Mouse (Mus musculus): ENCODE measurements around the gene St6galnac4. TPM values are rescaled to one million over a fixed set of nuclear protein-coding genes. Genes with fewer than 3 reads are reported as not detected.

The St6galnac4 gene
- polyA plus RNA-seq, 1 experiment from 2014 or later, result 40.6 TPM

DNA sequence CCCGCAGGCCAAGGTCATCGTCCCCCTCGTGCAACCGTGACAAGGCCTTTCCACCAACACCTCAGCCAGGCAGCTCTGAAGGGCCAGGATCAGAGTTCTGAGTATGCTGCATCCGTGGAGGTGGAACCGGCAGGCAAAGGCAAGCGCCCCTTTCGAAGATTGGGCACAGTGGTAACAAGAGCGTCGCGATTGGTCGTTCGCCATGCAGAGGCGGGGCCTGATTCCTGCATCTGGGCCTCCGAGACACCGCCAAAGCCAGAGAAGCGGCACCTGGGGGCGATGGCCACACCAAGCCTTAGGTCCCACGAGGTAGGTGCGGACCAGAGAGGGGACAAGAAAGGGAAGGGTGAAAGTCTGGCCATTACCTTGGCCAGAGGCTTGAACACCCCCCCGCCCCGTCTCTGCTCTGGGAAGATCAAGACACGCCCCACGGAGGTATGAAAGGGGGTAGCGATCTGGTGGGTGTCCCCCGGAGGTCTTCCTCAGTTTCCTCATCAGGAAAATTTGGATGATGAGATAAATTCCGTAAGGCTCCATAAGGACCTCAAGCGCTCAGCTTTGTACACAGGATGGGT lies 11.2 kb upstream of the St6galnac4 start, which contains the start of gene 9430097D07Rik:
Gene 9430097D07Rik (minus strand): TSS at position 99 of the 575 bp plus-strand sequence.
- peak within 1 kb of the TSS; percentile 37; the same call in 1 of the 2 replicates for H3K9ac ChIP-seq (ENCODE audit: low read length)
- 9% methylated on average over 28 of the region's 28 CpGs for WGBS
- peak within 1 kb of the TSS; percentile 37 for H3K4me3 ChIP-seq (ENCODE audit: low read length)
- peaks cover 7% of the 10 kb centered on the region; the same call in 1 of the 2 replicates for H3K36me3 ChIP-seq (ENCODE audit: control insufficient read depth, insufficient read depth)
- peaks cover 28% of the 10 kb centered on the region for H3K27me3 ChIP-seq (ENCODE audit: control insufficient read depth, insufficient read depth, low read length)
- H3K27ac ChIP-seq (ENCODE audit: low read length), result no peak within 1 kb of the TSS
- no peak; the same call in 1 of the 2 replicates for ATAC-seq (replicated peaks; ENCODE audit: extremely low read depth, insufficient read depth, low FRiP score)
- no peaks in the 10 kb centered on the region for H3K9me3 ChIP-seq (replicated peaks; ENCODE audit: control insufficient read depth, low read length)
- H3K4me2 ChIP-seq (ENCODE audit: low read depth, low read length), result peak within 1 kb of the TSS; percentile 62
- peaks cover 17% of the 10 kb centered on the region for H3K4me1 ChIP-seq (ENCODE audit: control insufficient read depth, insufficient read depth, low read length)

DNA sequence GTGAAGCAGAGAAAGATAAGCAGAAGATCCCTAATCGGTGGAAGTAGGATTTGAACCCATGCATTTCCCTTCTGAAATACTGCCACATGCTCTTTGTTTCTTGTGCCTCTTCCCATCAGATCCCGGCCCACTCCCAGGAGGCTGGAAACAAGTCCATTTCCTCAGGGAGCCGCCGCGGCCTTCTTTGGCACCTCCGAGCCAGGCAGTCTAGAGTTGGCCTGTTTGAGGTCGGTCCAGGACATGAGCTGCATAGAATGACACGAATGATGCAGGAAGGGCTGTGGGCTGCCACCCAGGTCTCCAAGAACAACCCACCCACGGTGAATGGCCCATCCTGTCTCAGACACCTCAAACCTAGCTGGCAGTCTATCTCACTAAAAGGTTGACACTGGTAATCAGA lies 10.4 kb upstream of the St6galnac4 start:
- H3K27me3 ChIP-seq (ENCODE audit: control insufficient read depth, insufficient read depth, low read length), result peaks cover 28% of the 10 kb centered on the region
- no peak overlapping the region for H3K27ac ChIP-seq (ENCODE audit: low read length)
- H3K4me1 ChIP-seq (ENCODE audit: control insufficient read depth, insufficient read depth, low read length), result peaks cover 12% of the 10 kb centered on the region
- no peak overlapping the region for H3K4me2 ChIP-seq (ENCODE audit: low read depth, low read length)
- WGBS, result 84% methylated on average over 9 of the region's 9 CpGs
- ATAC-seq (replicated peaks; ENCODE audit: extremely low read depth, insufficient read depth, low FRiP score), result no peak
- no peaks in the 10 kb centered on the region for H3K9me3 ChIP-seq (replicated peaks; ENCODE audit: control insufficient read depth, low read length)
- H3K36me3 ChIP-seq (ENCODE audit: control insufficient read depth, insufficient read depth), result peaks cover 7% of the 10 kb centered on the region; the same call in 1 of the 2 replicates
- H3K4me3 ChIP-seq (ENCODE audit: low read length), result no peak overlapping the region
- no peak overlapping the region for H3K9ac ChIP-seq (ENCODE audit: low read length)

DNA sequence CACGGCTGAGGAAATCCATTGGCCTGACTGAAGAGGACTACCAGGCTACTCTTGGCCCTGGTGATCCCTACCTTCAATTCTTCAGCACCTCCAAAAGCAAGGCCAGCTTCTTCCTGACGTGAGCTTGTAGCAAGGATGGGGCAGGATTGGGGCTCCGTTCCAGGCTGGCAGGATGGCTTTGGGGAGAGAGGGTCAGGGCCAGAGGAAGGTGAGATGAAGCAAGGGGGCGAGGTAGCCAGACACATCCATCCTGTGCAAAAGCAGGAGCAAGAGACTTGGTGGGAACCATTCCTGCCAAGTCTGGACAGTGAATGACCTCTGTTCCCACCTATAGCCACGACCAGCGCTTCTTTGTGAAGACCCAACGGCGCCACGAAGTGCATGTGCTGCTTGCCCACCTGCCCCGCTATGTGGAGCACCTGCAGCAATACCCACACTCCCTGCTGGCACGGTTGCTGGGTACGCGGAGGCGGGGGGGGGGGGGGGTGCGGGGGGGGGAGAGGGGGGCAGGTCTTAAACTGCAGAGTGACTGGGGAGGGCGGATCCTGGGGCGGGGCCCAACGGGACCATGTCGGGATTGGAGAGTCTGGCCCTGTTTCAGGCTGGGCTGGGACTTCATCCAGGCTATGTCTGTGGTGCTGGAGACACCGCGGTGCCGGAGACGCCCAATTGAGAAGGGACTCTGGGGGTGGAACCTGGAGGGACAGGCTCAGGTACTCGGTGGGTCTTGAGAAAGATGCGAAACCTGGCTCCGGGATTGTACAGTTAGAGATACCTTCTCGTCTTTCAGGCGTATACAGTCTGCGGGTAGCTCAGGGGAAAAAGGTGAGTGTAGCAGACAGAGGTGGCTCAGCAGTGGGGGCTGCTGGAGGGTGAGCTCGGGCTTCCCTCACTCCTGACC lies 8.5 kb upstream of the St6galnac4 start:
- H3K4me1 ChIP-seq (ENCODE audit: control insufficient read depth, insufficient read depth, low read length), result peaks cover 13% of the 10 kb centered on the region
- no peak overlapping the region for H3K4me3 ChIP-seq (ENCODE audit: low read length)
- peaks cover 28% of the 10 kb centered on the region for H3K27me3 ChIP-seq (ENCODE audit: control insufficient read depth, insufficient read depth, low read length)
- ATAC-seq (replicated peaks; ENCODE audit: extremely low read depth, insufficient read depth, low FRiP score), result no peak
- no peak overlapping the region for H3K4me2 ChIP-seq (ENCODE audit: low read depth, low read length)
- no peak overlapping the region for H3K27ac ChIP-seq (ENCODE audit: low read length)
- H3K36me3 ChIP-seq (ENCODE audit: control insufficient read depth, insufficient read depth), result peaks cover under 1% of the 10 kb centered on the region; the same call in 1 of the 2 replicates
- 40% methylated on average over 25 of the region's 30 CpGs for WGBS
- H3K9ac ChIP-seq (ENCODE audit: low read length), result no peak overlapping the region
- H3K9me3 ChIP-seq (replicated peaks; ENCODE audit: control insufficient read depth, low read length), result no peaks in the 10 kb centered on the region

DNA sequence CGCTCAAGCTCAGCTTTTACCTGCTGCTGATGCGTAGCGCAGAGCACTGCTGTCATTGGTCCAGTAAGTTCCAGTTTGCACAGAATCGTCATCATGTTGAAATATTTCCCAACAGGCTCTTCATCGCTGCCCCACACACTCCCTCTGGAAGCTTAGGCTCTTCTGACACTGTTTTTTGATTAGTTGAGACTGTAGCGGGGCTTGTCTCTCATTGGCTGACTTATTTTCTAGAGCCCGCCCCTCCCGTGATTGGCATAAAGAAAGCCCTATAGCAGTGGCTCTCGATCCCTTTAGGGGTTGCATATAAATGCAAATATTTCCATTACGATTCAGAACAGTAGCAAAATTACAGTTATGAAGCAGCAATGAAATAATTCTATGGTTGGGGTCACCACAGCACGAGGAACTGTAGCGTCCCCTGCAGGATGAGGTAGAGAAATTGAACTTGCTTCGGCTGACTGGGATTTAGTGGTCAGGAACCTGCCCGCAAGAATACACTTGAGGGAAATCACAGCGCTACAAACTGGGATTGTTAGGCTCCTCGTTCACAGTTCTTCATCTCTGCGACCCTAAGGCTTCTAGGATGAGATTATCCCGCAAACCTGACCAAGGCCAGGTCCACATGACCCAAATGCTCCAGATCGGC lies 5.3 kb upstream of the St6galnac4 start:
- Histone ChIP-seq H3K4me2 (ENCODE audit: low read depth, low read length) (peak overlapping the region; percentile 53), H3K4me1 (ENCODE audit: control insufficient read depth, insufficient read depth, low read length) (peaks cover 6% of the 10 kb centered on the region; the same call in 1 of the 2 replicates), H3K27me3 (ENCODE audit: control insufficient read depth, insufficient read depth, low read length) (peaks cover 20% of the 10 kb centered on the region), H3K36me3 (ENCODE audit: control insufficient read depth, insufficient read depth) (no peaks in the 10 kb centered on the region), H3K27ac (ENCODE audit: low read length) (no peak overlapping the region), H3K4me3 (ENCODE audit: low read length) (peak overlapping the region; percentile 37), H3K9ac (ENCODE audit: low read length) (no peak overlapping the region), H3K9me3 (replicated peaks; ENCODE audit: control insufficient read depth, low read length) (no peaks in the 10 kb centered on the region)
- WGBS, result 38% methylated on average over 19 of the region's 19 CpGs
- no peak for ATAC-seq (replicated peaks; ENCODE audit: extremely low read depth, insufficient read depth, low FRiP score)

DNA sequence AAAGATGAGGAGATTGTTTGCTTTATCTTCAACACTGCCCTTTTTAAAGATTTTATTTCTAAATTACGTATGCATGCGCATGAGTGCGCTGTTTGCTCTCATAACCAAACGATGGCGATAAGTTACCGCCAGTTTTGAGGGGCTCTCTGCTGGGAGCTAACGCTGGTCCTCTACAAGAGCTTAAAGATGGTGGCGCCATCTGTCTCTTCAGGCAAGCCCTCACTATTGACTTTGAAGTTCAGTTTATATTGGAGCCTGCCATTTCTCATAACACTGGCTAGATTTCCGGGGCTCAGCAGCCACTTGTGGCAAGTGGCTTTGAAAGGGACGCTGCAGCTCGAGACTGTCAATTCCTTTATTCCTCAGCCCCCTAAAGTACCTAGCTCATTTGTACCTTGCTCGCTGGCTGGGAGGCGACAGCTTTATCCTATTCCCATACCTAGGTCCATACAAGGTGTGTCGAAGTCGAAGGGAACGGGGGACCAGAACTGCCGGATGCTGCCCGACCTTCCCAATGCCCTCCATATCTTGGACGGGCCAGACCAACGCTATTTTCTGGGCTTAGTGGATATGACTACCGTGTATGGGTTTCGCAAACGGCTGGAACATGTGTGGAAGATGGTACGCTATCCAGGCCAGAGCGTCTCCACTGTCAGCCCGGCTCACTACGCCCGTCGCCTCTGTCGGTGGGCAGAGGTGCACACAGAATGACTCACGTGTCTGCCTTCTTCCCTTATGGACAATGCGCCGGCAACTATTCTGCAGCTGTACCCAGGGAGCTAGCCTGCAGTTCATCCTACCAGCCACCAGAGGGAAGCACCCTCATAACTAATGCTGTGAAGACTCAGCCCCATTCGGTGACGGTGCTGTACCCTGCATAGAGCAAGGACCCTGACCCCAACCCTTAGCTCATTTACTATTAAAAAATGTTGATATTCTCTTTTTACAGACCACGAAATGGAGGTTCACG lies 3.8 kb upstream of the St6galnac4 start:
- Histone ChIP-seq H3K36me3 (ENCODE audit: control insufficient read depth, insufficient read depth) (no peaks in the 10 kb centered on the region), H3K4me1 (ENCODE audit: control insufficient read depth, insufficient read depth, low read length) (peaks cover 6% of the 10 kb centered on the region; the same call in 1 of the 2 replicates), H3K9me3 (replicated peaks; ENCODE audit: control insufficient read depth, low read length) (no peaks in the 10 kb centered on the region), H3K4me3 (ENCODE audit: low read length) (peak overlapping the region; percentile 42), H3K27ac (ENCODE audit: low read length) (no peak overlapping the region), H3K4me2 (ENCODE audit: low read depth, low read length) (peak overlapping the region; percentile 67), H3K27me3 (ENCODE audit: control insufficient read depth, insufficient read depth, low read length) (peaks cover 14% of the 10 kb centered on the region), H3K9ac (ENCODE audit: low read length) (peak overlapping the region; percentile 59)
- peak; percentile 60 for ATAC-seq (replicated peaks; ENCODE audit: extremely low read depth, insufficient read depth, low FRiP score)
- 12% methylated on average over 37 of the region's 37 CpGs for WGBS

DNA sequence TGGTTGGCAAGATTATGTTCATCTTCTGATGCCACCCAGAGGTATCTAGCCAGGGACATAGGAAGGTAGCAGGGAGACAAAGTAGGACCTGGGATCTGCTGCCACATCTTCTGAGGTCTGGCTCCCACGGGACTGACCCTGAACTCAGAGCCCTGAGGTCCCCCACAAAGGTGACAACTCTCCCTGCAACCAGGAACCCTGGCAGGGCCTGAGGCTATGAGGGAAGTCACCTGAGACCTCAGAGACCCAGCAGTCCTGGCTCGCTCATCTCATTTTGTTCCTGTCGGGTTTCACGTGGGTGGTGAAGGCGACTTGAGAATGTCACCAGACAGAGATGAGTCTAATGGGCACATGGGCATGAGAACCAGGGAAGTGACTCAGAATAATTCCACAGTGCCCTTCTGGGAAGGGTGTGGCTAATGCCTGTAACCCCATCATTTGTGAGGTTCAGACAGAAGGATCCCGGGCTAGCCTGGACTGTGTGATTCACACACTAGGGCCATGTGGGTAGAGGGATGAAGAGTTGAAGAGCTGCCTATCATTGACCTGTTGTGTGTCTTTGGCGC lies 1.7 kb upstream of the St6galnac4 start:
- no peak overlapping the region for H3K4me3 ChIP-seq (ENCODE audit: low read length)
- peaks cover 24% of the 10 kb centered on the region for H3K4me1 ChIP-seq (ENCODE audit: control insufficient read depth, insufficient read depth, low read length)
- peaks cover 1% of the 10 kb centered on the region; the same call in 1 of the 2 replicates for H3K27me3 ChIP-seq (ENCODE audit: control insufficient read depth, insufficient read depth, low read length)
- no peaks in the 10 kb centered on the region for H3K9me3 ChIP-seq (replicated peaks; ENCODE audit: control insufficient read depth, low read length)
- 77% methylated on average over 7 of the region's 7 CpGs for WGBS
- H3K9ac ChIP-seq (ENCODE audit: low read length), result no peak overlapping the region
- H3K36me3 ChIP-seq (ENCODE audit: control insufficient read depth, insufficient read depth), result no peaks in the 10 kb centered on the region
- no peak overlapping the region for H3K4me2 ChIP-seq (ENCODE audit: low read depth, low read length)
- no peak for ATAC-seq (replicated peaks; ENCODE audit: extremely low read depth, insufficient read depth, low FRiP score)
- no peak overlapping the region for H3K27ac ChIP-seq (ENCODE audit: low read length)

DNA sequence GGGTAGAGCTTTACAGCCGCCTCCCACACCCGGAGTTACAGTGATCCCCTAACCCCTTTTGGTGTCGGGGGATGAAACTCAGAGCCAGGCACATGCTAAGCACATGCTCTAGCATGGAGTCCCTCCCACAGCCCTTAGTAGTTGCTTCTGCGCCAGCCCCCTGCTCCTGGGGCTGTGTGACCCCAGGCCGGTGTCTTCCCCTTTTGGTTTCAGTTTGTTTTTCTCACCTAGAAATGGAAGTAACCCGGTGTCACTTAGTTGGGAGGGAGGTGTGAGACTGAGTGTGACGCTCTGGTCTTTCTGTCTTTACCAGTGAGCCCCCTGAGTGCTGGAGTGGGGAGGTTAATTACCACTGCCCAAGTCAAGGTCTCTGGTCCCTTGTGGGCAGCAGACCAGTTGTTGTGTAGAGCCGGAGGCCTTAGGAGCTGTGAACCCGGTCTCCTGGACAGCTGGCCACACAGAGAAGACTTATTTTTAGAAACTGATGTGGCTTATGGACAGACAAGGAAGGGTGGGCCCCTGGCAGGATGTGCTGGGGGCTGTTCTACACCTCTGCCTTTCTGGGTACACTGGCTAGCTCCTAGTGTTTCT lies 931 bp downstream of the St6galnac4 start:
- Histone ChIP-seq H3K36me3 (ENCODE audit: control insufficient read depth, insufficient read depth) (peaks cover 3% of the 10 kb centered on the region; the same call in 1 of the 2 replicates), H3K27me3 (ENCODE audit: control insufficient read depth, insufficient read depth, low read length) (no peaks in the 10 kb centered on the region)
- 5% methylated on average over 9 of the region's 9 CpGs for WGBS

More for the DNA sequence above, 931 bp downstream of the St6galnac4 start:
- peak overlapping the region; percentile 72 for H3K27ac ChIP-seq (ENCODE audit: low read length)
- peak overlapping the region; percentile 74 for H3K4me2 ChIP-seq (ENCODE audit: low read depth, low read length)
- peak overlapping the region; percentile 83 for H3K9ac ChIP-seq (ENCODE audit: low read length)
- peak overlapping the region; percentile 72 for H3K4me3 ChIP-seq (ENCODE audit: low read length)
- H3K4me1 ChIP-seq (ENCODE audit: control insufficient read depth, insufficient read depth, low read length), result peaks cover 23% of the 10 kb centered on the region
- no peaks in the 10 kb centered on the region for H3K9me3 ChIP-seq (replicated peaks; ENCODE audit: control insufficient read depth, low read length)
- peak; percentile 18 for ATAC-seq (replicated peaks; ENCODE audit: extremely low read depth, insufficient read depth, low FRiP score)

All from heart, embryonic 16.5 days (tissue).